8 mouse cellular contexts compared by ENCODE assay signal in the genomic region with DNA sequence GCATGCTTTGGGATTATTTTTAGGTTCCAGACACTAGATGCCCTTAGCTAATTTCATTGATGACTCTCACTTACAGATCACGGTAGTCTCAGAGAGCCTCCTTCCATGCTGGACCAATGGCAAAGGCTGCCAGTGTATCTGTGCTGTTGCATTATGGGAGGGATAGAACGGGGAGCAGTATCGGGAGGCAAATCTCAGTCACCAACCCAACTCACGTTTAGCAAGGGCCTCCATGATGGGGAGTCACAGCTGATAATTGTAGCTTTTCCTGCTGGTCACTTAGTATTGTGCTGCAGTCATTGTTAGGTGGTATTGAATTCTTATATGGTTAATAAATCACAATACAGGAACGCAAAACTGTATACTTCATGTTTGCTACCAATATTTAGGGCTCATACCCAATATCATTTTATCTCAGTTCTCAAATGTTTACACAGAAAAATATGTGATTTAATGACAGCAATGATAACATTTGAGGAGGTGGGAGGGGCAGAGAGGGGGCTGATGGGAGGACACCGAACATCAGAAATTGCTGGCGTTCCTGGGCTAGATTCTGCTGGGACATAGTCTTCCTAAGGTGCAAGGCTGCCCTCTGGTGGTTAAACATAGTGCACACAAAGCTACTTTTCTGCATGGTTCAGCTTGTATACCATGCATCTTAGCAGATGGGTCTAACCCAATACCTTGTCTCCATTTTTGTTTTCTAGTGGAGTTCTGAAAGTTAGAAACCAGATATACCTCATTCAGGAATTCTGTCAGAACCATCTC. TPM values are rescaled to one million over a fixed set of nuclear protein-coding genes. Genes with fewer than 3 reads are reported as not detected.
DNase-seq lines count a peak whose midpoint lies in the region; ATAC-seq and TF ChIP-seq lines count a peak whose summit lies in the region.

No protein-coding gene starts in this region.

- no peaks in the 10 kb centered on the region for H3K36me3 ChIP-seq in heart, adult 2 months (ENCODE audit: control insufficient read depth, insufficient read depth, low read length)
- H3K36me3 ChIP-seq in kidney, adult 2 months (ENCODE audit: control insufficient read depth, insufficient read depth, low read length): no peaks in the 10 kb centered on the region
- no peaks in the 10 kb centered on the region for H3K36me3 ChIP-seq in liver, embryonic 12.5 days
- no peaks in the 10 kb centered on the region for H3K36me3 ChIP-seq in testis, adult 2 months (ENCODE audit: control insufficient read depth, insufficient read depth, low read length)

- H3K4me2 ChIP-seq in liver, embryonic 12.5 days: peak overlapping the region; percentile 24; the same call in 1 of the 2 replicates

- peak; percentile 76 for ATAC-seq in activated CD4-positive, CD25-positive, alpha-beta regulatory T cell, adult 4 months
- no peak for ATAC-seq in liver, embryonic 12.5 days

- no peaks in the 10 kb centered on the region for H3K27me3 ChIP-seq in heart, adult 2 months (ENCODE audit: control insufficient read depth, insufficient read depth, low read length)
- no peaks in the 10 kb centered on the region for H3K27me3 ChIP-seq in kidney, adult 2 months (replicated peaks; ENCODE audit: control insufficient read depth, insufficient read depth, low read length)
- H3K27me3 ChIP-seq in liver, embryonic 12.5 days (replicated peaks): no peaks in the 10 kb centered on the region
- no peaks in the 10 kb centered on the region for H3K27me3 ChIP-seq in testis, adult 2 months (ENCODE audit: control insufficient read depth, insufficient read depth, low read length)

- no peaks in the 10 kb centered on the region for H3K79me2 ChIP-seq in heart, adult 2 months (replicated peaks; ENCODE audit: control insufficient read depth, insufficient read depth, low read length)

- no peak overlapping the region for H3K9ac ChIP-seq in heart, adult 2 months (ENCODE audit: low read depth, low read length)
- no peak overlapping the region for H3K9ac ChIP-seq in liver, embryonic 12.5 days

- no peak for TF ChIP-seq POLR2A in heart, adult 2 months (IDR thresholded peaks at IDR 0.05; ENCODE audit: insufficient read depth, low read depth, low read length)
- TF ChIP-seq POLR2A in kidney, adult 2 months (IDR thresholded peaks at IDR 0.05; ENCODE audit: low read depth, low read length): no peak
- no peak for TF ChIP-seq POLR2A in testis, adult 2 months (IDR thresholded peaks at IDR 0.05; ENCODE audit: control insufficient read depth, low read depth, low read length)

- 33% methylated on average over 7 of the region's 7 CpGs for WGBS in heart, adult 2 months
- 35% methylated on average over 7 of the region's 7 CpGs for WGBS in kidney, adult 2 months
- WGBS in liver, embryonic 12.5 days (ENCODE audit: insufficient replicate concordance): 48% methylated on average over 7 of the region's 7 CpGs

- H3K9me3 ChIP-seq in liver, embryonic 12.5 days (replicated peaks): no peaks in the 10 kb centered on the region

- no peak for TF ChIP-seq EP300 in heart, adult 2 months (IDR thresholded peaks at IDR 0.05; ENCODE audit: insufficient read depth, low read depth, low read length)

- H3K4me1 ChIP-seq in heart, adult 2 months (ENCODE audit: control insufficient read depth, insufficient read depth, low read length): peaks cover 2% of the 10 kb centered on the region; the same call in 1 of the 2 replicates
- H3K4me1 ChIP-seq in kidney, adult 2 months (ENCODE audit: control insufficient read depth, insufficient read depth, low read length): peaks cover 3% of the 10 kb centered on the region; the same call in 1 of the 2 replicates
- peaks cover 30% of the 10 kb centered on the region for H3K4me1 ChIP-seq in liver, embryonic 12.5 days
- no peaks in the 10 kb centered on the region for H3K4me1 ChIP-seq in testis, adult 2 months (ENCODE audit: control insufficient read depth, insufficient read depth, low read length)

- intact Hi-C loops in heart, adult 2 months (cut with DNase I): loop anchor here (2.0 to 5.0 kb wide), 3 partner anchors 287 to 827 kb away; no protein-coding TSS in a partner anchor

- no peak overlapping the region for H3K27ac ChIP-seq in heart, adult 2 months
- no peak overlapping the region for H3K27ac ChIP-seq in kidney, adult 2 months (ENCODE audit: insufficient read depth, low read depth, low read length)
- no peak overlapping the region for H3K27ac ChIP-seq in liver, embryonic 12.5 days
- no peak overlapping the region for H3K27ac ChIP-seq in testis, adult 2 months (ENCODE audit: control insufficient read depth, insufficient read depth, low read depth, low read length)

- peak; percentile 95 for TF ChIP-seq CTCF in heart, adult 2 months (IDR thresholded peaks at IDR 0.05)
- TF ChIP-seq CTCF in kidney, adult 2 months (conservative IDR thresholded peaks at IDR 0.05; ENCODE audit: insufficient read depth, insufficient read length, low read depth, low read length): peak; percentile 80
- TF ChIP-seq CTCF in testis, adult 2 months (IDR thresholded peaks at IDR 0.05; ENCODE audit: control insufficient read depth, insufficient read depth, insufficient replicate concordance, low read depth, low read length): peak; percentile 48; the same call in 1 of the 2 replicates

- DNase-seq in A20 (ENCODE audit: low read depth, low spot score): peak; percentile 89
- DNase-seq in embryo, embryonic 11.5 days (ENCODE audit: low read depth, low spot score): peak; percentile 75
- DNase-seq in heart, adult 2 months: peak; percentile 49 to 59
- DNase-seq in kidney, adult 2 months: peak; percentile 79
- peak; percentile 92 for DNase-seq in naive thymus-derived CD4-positive, alpha-beta T cell, adult 2 months (ENCODE audit: low read depth)

- peak overlapping the region; percentile 12; the same call in 1 of the 2 replicates for H3K4me3 ChIP-seq in heart, adult 2 months
- peak overlapping the region; percentile 28 for H3K4me3 ChIP-seq in kidney, adult 2 months (ENCODE audit: insufficient read depth, low read depth, low read length)
- no peak overlapping the region for H3K4me3 ChIP-seq in liver, embryonic 12.5 days
- H3K4me3 ChIP-seq in testis, adult 2 months (ENCODE audit: control insufficient read depth, low read depth, low read length): no peak overlapping the region

RNA-seq across cellular contexts. Expression of gene Lypd6b, which starts 53.3 kb away (rescaled TPM):
- under 1 TPM in 1 of 2 experiments, not detected in 1; 0.47 TPM for polyA plus RNA-seq in activated CD4-positive, CD25-positive, alpha-beta regulatory T cell, adult 4 months (2017; shearing (Covaris generic))
- total RNA-seq in heart, adult 2 months (2021): under 1 TPM in 1 of 2 experiments, not detected in 1; 0.10 TPM
- 0.25 TPM in 1 of 2 replicates, not detected in the other for polyA plus RNA-seq in heart, adult 2 months (2012; rRNA removed)
- polyA plus RNA-seq in kidney, adult 2 months (2012; rRNA removed): 1.5 and 1.9 TPM in 2 replicates
- 0.12 TPM in 1 of 2 replicates, not detected in the other for polyA plus RNA-seq in liver, embryonic 12.5 days (2016; fragmentation: Nextera tagmentation; extraction: Ambion mirVana)
- polyA plus RNA-seq in testis, adult 2 months (2012; rRNA removed): 0.20 and 0.24 TPM in 2 replicates

Comparison
In these comparisons a context has a peak if more than half of its experiments do, and no peak if none do; other contexts are left out.
1. H3K4me3 ChIP-seq: peak in heart, adult 2 months (single experiment) and kidney, adult 2 months (single experiment); none in liver, embryonic 12.5 days (single experiment) and testis, adult 2 months (single experiment).
2. Peak in every context shown above with its lines, with median percentiles within 50 percentile points of each other: DNase-seq and CTCF ChIP-seq.